Mouse (Mus musculus): ENCODE results near the gene Tmem179. TPM values are rescaled to one million over a fixed set of nuclear protein-coding genes. Genes with fewer than 3 reads are reported as not detected.
A peak's percentile ranks its signal among the peaks of the same experiment; 100 is the strongest.

The Tmem179 gene
- polyA plus RNA-seq, 1 experiment from 2014 or later, result 1.5 TPM

DNA sequence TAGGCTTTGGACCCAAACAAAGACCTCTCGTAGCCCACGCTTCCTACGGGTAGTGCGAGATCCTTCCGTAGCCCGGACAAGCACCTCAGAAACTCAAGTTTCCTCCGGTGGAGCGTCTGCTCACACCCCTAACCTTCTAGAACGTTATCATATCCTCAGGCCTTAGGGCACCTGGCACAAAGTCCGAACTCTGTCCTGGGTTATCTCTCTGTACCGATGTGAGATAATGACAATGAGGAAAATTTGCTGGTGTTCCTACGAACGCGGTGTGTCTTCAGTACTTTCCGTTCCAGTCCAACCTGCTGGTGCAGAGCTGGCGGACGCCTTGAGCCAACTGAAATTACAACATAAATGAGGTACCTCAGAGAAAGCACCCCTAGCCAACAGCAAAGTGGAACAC is 50.6 kb downstream of the Tmem179 start:
- no peak for ATAC-seq (ENCODE audit: low FRiP score, low TSS enrichment)
- H3K4me2 ChIP-seq (replicated peaks; ENCODE audit: low read depth), result no peak overlapping the region
- H3K4me1 ChIP-seq (replicated peaks; ENCODE audit: control insufficient read depth, insufficient read depth), result no peaks in the 10 kb centered on the region
- no peak overlapping the region for H3K9ac ChIP-seq (ENCODE audit: low read length)
- H3K27ac ChIP-seq (replicated peaks), result no peak overlapping the region
- DNase-seq (ENCODE audit: low spot score), result no peak
- WGBS, result 84% methylated on average over 17 of the region's 17 CpGs
- H3K4me3 ChIP-seq (ENCODE audit: low read depth, low read length), result no peak overlapping the region
- no peak for TF ChIP-seq EP300 (optimal IDR thresholded peaks at IDR 0.05)
- TF ChIP-seq CTCF (IDR thresholded peaks at IDR 0.05; ENCODE audit: low read depth), result no peak
- H3K9me3 ChIP-seq (ENCODE audit: control insufficient read depth, low read length), result no peaks in the 10 kb centered on the region
- no peaks in the 10 kb centered on the region for H3K36me3 ChIP-seq (ENCODE audit: control insufficient read depth, insufficient read depth, low read length)
- no peaks in the 10 kb centered on the region for H3K27me3 ChIP-seq (ENCODE audit: control insufficient read depth, insufficient read depth, low read length)

DNA sequence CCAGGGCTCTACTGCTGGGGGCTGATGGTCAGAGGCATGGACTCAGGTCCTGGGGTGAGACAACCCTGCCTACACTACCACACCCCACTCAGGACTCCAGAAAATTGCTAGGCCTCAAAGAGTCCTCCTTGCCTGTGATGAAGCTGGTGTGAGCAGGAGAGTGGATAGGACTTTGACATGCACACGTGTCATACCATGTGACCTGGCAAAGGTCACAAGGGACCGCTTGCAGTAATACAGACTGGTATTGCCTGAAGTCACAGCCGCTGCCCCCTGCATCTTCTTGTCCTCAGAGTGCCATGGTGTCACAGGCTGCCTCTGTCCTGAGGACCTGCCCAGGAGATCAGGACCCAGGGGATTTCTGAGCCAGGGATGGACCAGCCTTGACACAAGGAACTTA is 52.0 kb downstream of the Tmem179 start:
- Histone ChIP-seq H3K4me3 (ENCODE audit: low read depth, low read length) (no peak overlapping the region), H3K36me3 (ENCODE audit: control insufficient read depth, insufficient read depth, low read length) (no peaks in the 10 kb centered on the region), H3K4me1 (replicated peaks; ENCODE audit: control insufficient read depth, insufficient read depth) (no peaks in the 10 kb centered on the region), H3K9ac (ENCODE audit: low read length) (no peak overlapping the region), H3K4me2 (replicated peaks; ENCODE audit: low read depth) (no peak overlapping the region), H3K9me3 (ENCODE audit: control insufficient read depth, low read length) (no peaks in the 10 kb centered on the region), H3K27ac (replicated peaks) (no peak overlapping the region), H3K27me3 (ENCODE audit: control insufficient read depth, insufficient read depth, low read length) (no peaks in the 10 kb centered on the region)
- WGBS, result 79% methylated on average over 3 of the region's 3 CpGs
- no peak; the same call in 1 of the 2 replicates for ATAC-seq (ENCODE audit: low FRiP score, low TSS enrichment)
- no peak for DNase-seq (ENCODE audit: low spot score)
- TF ChIP-seq CTCF (IDR thresholded peaks at IDR 0.05; ENCODE audit: low read depth) (no peak), EP300 (optimal IDR thresholded peaks at IDR 0.05) (no peak)

DNA sequence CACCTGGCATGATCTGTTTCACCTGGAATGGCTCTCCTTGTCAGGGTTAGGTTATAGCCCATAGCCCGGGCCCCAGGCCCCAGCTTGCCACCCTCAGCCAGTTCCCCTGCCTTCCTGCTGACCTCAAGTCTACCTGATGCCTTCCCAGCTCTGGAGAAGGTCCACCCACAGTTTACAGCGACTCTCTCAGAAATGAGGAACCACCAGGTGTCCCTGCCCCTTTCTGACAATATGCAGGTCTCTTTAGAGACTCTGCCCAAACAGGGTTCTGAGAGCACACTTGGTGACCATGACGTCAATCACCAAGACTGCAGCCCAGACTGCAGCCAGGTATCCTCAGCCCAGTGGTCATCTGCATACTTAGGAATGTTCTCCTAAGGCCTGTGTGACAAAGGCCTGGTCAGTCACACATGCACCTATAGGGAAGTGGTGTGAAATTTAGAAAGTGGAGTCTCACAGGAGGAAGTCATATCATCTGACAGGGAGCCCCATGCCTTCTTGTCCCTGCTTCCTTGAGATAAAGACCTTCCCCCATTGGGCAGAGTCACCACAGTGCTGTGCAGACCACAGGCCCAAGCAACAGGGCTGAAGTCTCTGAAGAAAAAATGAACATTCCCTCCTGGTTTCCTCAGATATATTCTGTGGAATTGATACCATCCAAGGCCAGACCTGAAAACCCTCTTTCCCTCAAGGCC is 52.6 kb downstream of the Tmem179 start:
- no peak overlapping the region for H3K27ac ChIP-seq (replicated peaks)
- H3K4me3 ChIP-seq (ENCODE audit: low read depth, low read length), result no peak overlapping the region
- no peaks in the 10 kb centered on the region for H3K4me1 ChIP-seq (replicated peaks; ENCODE audit: control insufficient read depth, insufficient read depth)
- H3K4me2 ChIP-seq (replicated peaks; ENCODE audit: low read depth), result no peak overlapping the region
- TF ChIP-seq EP300 (optimal IDR thresholded peaks at IDR 0.05) (no peak), CTCF (IDR thresholded peaks at IDR 0.05; ENCODE audit: low read depth) (no peak)
- H3K27me3 ChIP-seq (ENCODE audit: control insufficient read depth, insufficient read depth, low read length), result no peaks in the 10 kb centered on the region
- DNase-seq (ENCODE audit: low spot score), result no peak
- ATAC-seq (ENCODE audit: low FRiP score, low TSS enrichment), result no peak
- WGBS, result 65% methylated on average over 3 of the region's 3 CpGs
- no peaks in the 10 kb centered on the region for H3K36me3 ChIP-seq (ENCODE audit: control insufficient read depth, insufficient read depth, low read length)
- H3K9ac ChIP-seq (ENCODE audit: low read length), result no peak overlapping the region
- H3K9me3 ChIP-seq (ENCODE audit: control insufficient read depth, low read length), result no peaks in the 10 kb centered on the region

DNA sequence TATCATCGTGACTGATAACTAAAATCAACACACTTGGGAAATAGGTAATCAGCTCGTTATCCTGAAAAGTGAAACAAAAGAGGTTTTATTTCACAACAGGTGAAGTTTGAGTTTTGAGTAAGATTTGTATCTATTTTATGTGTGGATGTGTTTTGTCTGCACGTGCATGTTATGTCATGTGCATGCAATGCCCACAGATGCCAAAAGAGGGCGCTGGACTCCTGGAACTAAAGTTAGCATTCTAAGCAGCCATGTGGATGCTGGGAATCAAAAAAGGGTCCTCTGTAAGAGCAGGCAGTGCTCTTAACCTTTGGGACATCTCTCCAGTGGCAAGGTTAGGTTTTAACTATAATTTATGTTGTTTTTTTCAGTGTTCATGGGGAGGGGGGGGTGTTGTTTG is 53.3 kb downstream of the Tmem179 start:
- no peak for ATAC-seq (ENCODE audit: low FRiP score, low TSS enrichment)
- H3K4me2 ChIP-seq (replicated peaks; ENCODE audit: low read depth), result no peak overlapping the region
- no peaks in the 10 kb centered on the region for H3K27me3 ChIP-seq (ENCODE audit: control insufficient read depth, insufficient read depth, low read length)
- TF ChIP-seq CTCF (IDR thresholded peaks at IDR 0.05; ENCODE audit: low read depth) (peak; percentile 25; the same call in 1 of the 2 replicates), EP300 (optimal IDR thresholded peaks at IDR 0.05) (no peak)
- no peak overlapping the region for H3K4me3 ChIP-seq (ENCODE audit: low read depth, low read length)
- H3K36me3 ChIP-seq (ENCODE audit: control insufficient read depth, insufficient read depth, low read length), result no peaks in the 10 kb centered on the region
- no peaks in the 10 kb centered on the region for H3K9me3 ChIP-seq (ENCODE audit: control insufficient read depth, low read length)
- no peaks in the 10 kb centered on the region for H3K4me1 ChIP-seq (replicated peaks; ENCODE audit: control insufficient read depth, insufficient read depth)
- DNase-seq (ENCODE audit: low spot score), result no peak
- H3K9ac ChIP-seq (ENCODE audit: low read length), result no peak overlapping the region
- no peak overlapping the region for H3K27ac ChIP-seq (replicated peaks)
- 74% methylated on average over 4 of the region's 4 CpGs for WGBS

DNA sequence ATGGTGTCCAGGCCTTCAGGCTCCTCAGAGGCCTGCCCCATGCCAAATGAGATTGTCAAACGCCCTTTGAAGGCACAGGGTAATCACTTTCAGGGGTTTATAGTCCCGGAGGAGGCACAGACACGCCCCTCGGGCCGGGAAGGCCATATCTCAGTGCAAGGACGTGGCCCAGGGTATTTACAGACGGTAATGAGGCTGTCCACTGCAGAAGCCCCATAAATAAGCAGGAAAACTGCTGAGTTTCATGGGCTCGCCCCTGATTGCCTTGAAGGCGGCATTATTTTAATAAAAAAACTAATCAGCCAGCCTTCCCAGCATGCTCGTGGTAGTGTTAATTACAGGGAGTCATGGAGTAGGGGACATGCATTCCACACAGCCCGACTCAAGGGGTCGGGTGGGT is 54.1 kb downstream of the Tmem179 start:
- ATAC-seq (ENCODE audit: low FRiP score, low TSS enrichment) (no peak), DNase-seq (ENCODE audit: low spot score) (no peak)
- no peaks in the 10 kb centered on the region for H3K27me3 ChIP-seq (ENCODE audit: control insufficient read depth, insufficient read depth, low read length)
- 60% methylated on average over 12 of the region's 12 CpGs for WGBS
- H3K9ac ChIP-seq (ENCODE audit: low read length), result no peak overlapping the region
- H3K27ac ChIP-seq (replicated peaks), result no peak overlapping the region
- no peaks in the 10 kb centered on the region for H3K9me3 ChIP-seq (ENCODE audit: control insufficient read depth, low read length)
- H3K36me3 ChIP-seq (ENCODE audit: control insufficient read depth, insufficient read depth, low read length), result no peaks in the 10 kb centered on the region
- H3K4me1 ChIP-seq (replicated peaks; ENCODE audit: control insufficient read depth, insufficient read depth), result no peaks in the 10 kb centered on the region
- no peak overlapping the region for H3K4me3 ChIP-seq (ENCODE audit: low read depth, low read length)
- no peak overlapping the region for H3K4me2 ChIP-seq (replicated peaks; ENCODE audit: low read depth)
- TF ChIP-seq CTCF (IDR thresholded peaks at IDR 0.05; ENCODE audit: low read depth) (no peak), EP300 (optimal IDR thresholded peaks at IDR 0.05) (no peak)

DNA sequence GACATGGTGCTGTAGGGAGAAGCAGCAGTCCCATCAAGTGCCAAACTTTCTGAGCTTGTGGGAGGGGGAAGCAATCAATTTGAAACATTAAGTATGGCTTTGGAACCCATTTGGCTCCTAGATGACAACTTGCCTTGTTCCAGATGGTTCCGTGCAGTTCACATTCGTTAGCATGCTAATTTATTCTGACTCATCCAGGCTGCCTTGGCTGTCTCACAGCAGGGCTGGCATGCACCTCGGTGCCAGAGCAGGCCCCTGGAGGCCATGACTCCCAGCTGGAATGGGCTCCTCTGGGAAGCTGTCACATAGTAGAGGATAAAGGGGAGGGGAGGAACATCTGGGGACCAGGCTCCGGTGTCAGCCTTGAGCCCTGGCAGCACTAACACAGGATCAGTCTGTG is 58.7 kb downstream of the Tmem179 start:
- Histone ChIP-seq H3K4me2 (replicated peaks; ENCODE audit: low read depth) (no peak overlapping the region), H3K4me1 (replicated peaks; ENCODE audit: control insufficient read depth, insufficient read depth) (no peaks in the 10 kb centered on the region), H3K9ac (ENCODE audit: low read length) (no peak overlapping the region), H3K27me3 (ENCODE audit: control insufficient read depth, insufficient read depth, low read length) (no peaks in the 10 kb centered on the region), H3K27ac (replicated peaks) (no peak overlapping the region), H3K36me3 (ENCODE audit: control insufficient read depth, insufficient read depth, low read length) (no peaks in the 10 kb centered on the region), H3K9me3 (ENCODE audit: control insufficient read depth, low read length) (no peaks in the 10 kb centered on the region), H3K4me3 (ENCODE audit: low read depth, low read length) (no peak overlapping the region)
- ATAC-seq (ENCODE audit: low FRiP score, low TSS enrichment) (no peak), DNase-seq (ENCODE audit: low spot score) (no peak)
- WGBS, result 51% methylated on average over 4 of the region's 4 CpGs
- TF ChIP-seq CTCF (IDR thresholded peaks at IDR 0.05; ENCODE audit: low read depth) (no peak), EP300 (optimal IDR thresholded peaks at IDR 0.05) (no peak)

Measured in stomach, postnatal 0 days (tissue).